Mouse (Mus musculus) liver, postnatal 0 days (tissue): ENCODE data around the gene Pop7. TPM values are rescaled to one million over a fixed set of nuclear protein-coding genes. Genes with fewer than 3 reads are reported as not detected.

Experiments
- ATAC-seq: fragments of 200-750 bp; cut with Nextera tagmentation; 2 replicates; pipeline ENCODE4 v1.8.0; 2017; ENCODE audit warnings: mild to moderate bottlenecking, moderate library complexity
- DNase-seq: peaks from one replicate; pipeline ENCODE4 v3.0.0-alpha.2; 2016
- H3K27ac ChIP-seq: fragments of 300-500 bp; sonication (generic); 2 replicates; pipeline ENCODE4 v1.5.1; 2014; ENCODE audit warnings: antibody characterized with exemption, moderate library complexity, mild to moderate bottlenecking, low read depth
- H3K27me3 ChIP-seq: fragments of 300-500 bp; sonication (generic); 2 replicates; pipeline ENCODE4 v1.6.1; 2014; ENCODE audit warnings: low read length, control low read depth, mixed read lengths; ENCODE audit not compliant: insufficient read depth
- H3K36me3 ChIP-seq: fragments of 300-500 bp; sonication (generic); replicated peaks from 2 replicates; pipeline ENCODE4 v1.6.1; 2014; ENCODE audit warnings: mild to moderate bottlenecking, control low read depth, low read length, moderate library complexity, mixed read lengths; ENCODE audit not compliant: insufficient read depth
- H3K4me1 ChIP-seq: fragments of 300-500 bp; sonication (generic); 2 replicates; pipeline ENCODE4 v1.6.1; 2014; ENCODE audit warnings: antibody characterized with exemption, mild to moderate bottlenecking, control low read depth; ENCODE audit not compliant: insufficient read depth
- H3K4me2 ChIP-seq: fragments of 300-500 bp; sonication (generic); 2 replicates; pipeline ENCODE4 v1.6.1; 2014; ENCODE audit warnings: low read depth, mild to moderate bottlenecking, low read length, moderate library complexity, mixed read lengths
- H3K4me3 ChIP-seq: fragments of 300-500 bp; sonication (generic); 2 replicates; pipeline ENCODE4 v1.5.1; 2014; ENCODE audit warnings: low read depth, low read length
- H3K9ac ChIP-seq: fragments of 300-500 bp; sonication (generic); replicated peaks from 2 replicates; pipeline ENCODE4 v1.6.1; 2014; ENCODE audit warnings: mild to moderate bottlenecking, moderate library complexity
- H3K9me3 ChIP-seq: fragments of 300-500 bp; sonication (generic); 2 replicates; pipeline ENCODE4 v1.6.1; 2016; ENCODE audit warnings: mild to moderate bottlenecking, control low read depth, low read length, mixed read lengths
- CTCF ChIP-seq: sonication (generic); IDR thresholded peaks from 2 replicates; pipeline ENCODE4 v1.5.1; 2016; ENCODE audit warnings: antibody characterized with exemption, low read depth
- EP300 ChIP-seq: IDR thresholded peaks from 2 replicates; pipeline ENCODE4 v1.6.1; 2016; ENCODE audit warnings: antibody characterized with exemption, low read depth, mild to moderate bottlenecking
- WGBS: fragments of 180-500 bp; shearing (Covaris S2); extraction: QIAGEN DNeasy Blood & Tissue Kit; methylation state at CpG from one replicate; pipeline ENCODE4 v1.1.7; 2014; ENCODE audit not compliant: insufficient replicate concordance; 5-methylcytosine and 5-hydroxymethylcytosine counted together
- polyA plus RNA-seq: library from polyadenylated mRNA; unstranded; fragments of >200 nt; fragmentation: Nextera tagmentation; extraction: Ambion mirVana; gene quantifications from 2 replicates; pipeline ENCODE4 v1.2.1, GENCODE M21; 2015

Pop7 gene
- polyA plus RNA-seq, 1 experiment from 2014 or later = 27.7 TPM

DNA sequence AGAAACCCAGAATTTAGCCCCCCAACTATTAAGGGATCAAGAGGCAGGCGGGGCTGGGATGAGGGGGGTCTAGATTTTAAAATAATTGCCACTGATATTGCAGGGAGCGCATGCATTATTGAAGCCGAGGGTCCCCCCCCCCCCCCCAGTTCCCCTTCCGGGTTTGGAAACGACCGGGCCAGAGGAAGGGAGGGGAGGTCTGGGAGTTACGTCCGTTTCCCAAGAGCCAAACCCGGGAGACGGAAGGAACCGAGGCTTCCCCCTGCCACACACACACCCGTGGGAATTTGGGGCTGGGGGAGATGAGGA lies 30.4 kb upstream of the Pop7 start:
- Histone ChIP-seq H3K9me3 (no peaks in the 10 kb centered on the region), H3K27me3 (no peaks in the 10 kb centered on the region), H3K27ac (peak overlapping the region; percentile 94), H3K4me3 (peak overlapping the region; percentile 96), H3K9ac (peak overlapping the region; percentile 92), H3K4me2 (peak overlapping the region; percentile 90), H3K36me3 (peaks cover 27% of the 10 kb centered on the region), H3K4me1 (peaks cover 12% of the 10 kb centered on the region)
- TF ChIP-seq EP300 = no peak
- TF ChIP-seq CTCF = no peak
- WGBS = 0% methylated on average over 10 of the region's 12 CpGs
- DNase-seq = no peak
- ATAC-seq = peak; percentile 43

DNA sequence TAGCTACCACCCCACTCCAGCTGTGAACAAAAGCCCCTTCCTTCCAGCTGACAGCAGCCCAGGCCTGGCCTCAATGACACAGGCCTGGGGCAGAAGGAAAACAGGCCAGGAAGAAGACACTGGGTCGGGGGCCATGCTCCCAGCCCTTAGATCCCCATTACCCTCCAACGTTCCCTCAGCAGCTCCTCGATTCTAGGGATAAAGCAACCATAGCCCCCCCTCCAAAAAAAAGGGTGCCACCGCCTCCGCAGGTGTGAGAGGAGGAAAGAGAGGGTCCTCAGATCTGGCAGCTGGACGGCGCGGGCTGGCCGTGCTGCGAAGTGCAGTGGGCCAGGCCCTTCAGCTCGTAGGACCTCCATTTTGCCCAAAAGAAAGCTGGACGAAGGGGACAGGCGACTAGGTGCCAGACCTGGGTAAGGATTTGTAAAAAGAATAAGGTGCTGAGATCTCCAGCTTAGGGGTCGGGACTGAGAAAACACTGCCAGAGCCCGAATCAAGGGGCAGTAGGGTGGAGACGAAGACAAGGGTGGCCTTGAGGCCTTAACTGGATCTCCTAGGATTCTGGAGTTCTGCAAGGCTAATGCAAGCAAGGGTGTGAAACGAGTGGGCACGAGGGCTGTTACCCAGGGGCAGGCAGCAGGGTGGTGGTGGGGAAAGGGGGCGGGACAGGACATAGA lies 30.0 kb upstream of the Pop7 start:
- H3K9ac ChIP-seq = peak overlapping the region; percentile 92
- H3K27me3 ChIP-seq = no peaks in the 10 kb centered on the region
- DNase-seq = peak; percentile 51
- H3K4me1 ChIP-seq = peaks cover 12% of the 10 kb centered on the region
- H3K4me3 ChIP-seq = peak overlapping the region; percentile 96
- TF ChIP-seq EP300 (no peak), CTCF (no peak)
- ATAC-seq = no peak
- H3K36me3 ChIP-seq = peaks cover 32% of the 10 kb centered on the region
- under 1% methylated on average over 19 of the region's 19 CpGs for WGBS
- no peaks in the 10 kb centered on the region for H3K9me3 ChIP-seq
- H3K4me2 ChIP-seq = peak overlapping the region; percentile 90
- peak overlapping the region; percentile 94 for H3K27ac ChIP-seq

DNA sequence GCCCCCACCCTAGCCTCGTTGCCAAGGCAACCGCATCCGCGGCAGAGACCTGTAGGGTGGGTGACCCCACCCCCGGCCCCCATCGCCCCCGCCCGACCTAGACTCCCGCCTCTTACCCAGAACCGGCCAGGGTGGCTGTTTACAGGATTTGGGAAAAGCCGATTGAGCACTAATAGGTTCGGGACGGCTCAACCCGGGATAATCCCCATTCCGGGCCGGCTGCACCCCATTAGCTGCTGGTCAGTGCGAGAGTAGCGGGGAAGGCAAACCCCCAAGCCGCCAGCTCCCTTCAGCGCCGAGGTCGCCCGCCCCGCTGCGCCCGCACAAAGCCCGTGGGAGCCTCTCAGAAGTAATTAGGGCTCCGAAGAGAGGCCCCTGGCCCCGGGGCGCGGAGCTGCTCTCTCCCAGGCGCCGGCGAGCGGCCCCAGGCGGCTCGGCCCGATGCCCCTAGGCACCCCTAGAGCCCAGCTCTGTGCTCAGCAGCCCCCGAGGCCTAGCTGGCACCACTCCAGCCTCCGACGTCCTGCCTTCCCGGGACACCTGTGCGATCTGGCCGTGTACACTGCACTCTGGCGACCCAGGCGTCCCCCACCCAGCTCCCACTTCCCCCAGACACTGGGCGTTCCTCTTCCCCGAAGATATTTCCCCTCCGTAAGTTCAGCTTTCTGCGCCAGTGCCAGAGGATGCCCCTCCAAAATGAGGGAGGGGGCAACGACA lies 29.3 kb upstream of the Pop7 start:
- peak overlapping the region; percentile 96 for H3K4me3 ChIP-seq
- H3K27ac ChIP-seq = peak overlapping the region; percentile 94
- under 1% methylated on average over 45 of the region's 51 CpGs for WGBS
- no peaks in the 10 kb centered on the region for H3K27me3 ChIP-seq
- H3K4me2 ChIP-seq = peak overlapping the region; percentile 90
- H3K36me3 ChIP-seq = peaks cover 38% of the 10 kb centered on the region
- H3K4me1 ChIP-seq = peaks cover 12% of the 10 kb centered on the region
- ATAC-seq (peak; percentile 2; the same call in 1 of the 2 replicates), DNase-seq (peak; percentile 73)
- no peak for TF ChIP-seq CTCF
- no peak for TF ChIP-seq EP300
- no peaks in the 10 kb centered on the region for H3K9me3 ChIP-seq
- H3K9ac ChIP-seq = peak overlapping the region; percentile 92

DNA sequence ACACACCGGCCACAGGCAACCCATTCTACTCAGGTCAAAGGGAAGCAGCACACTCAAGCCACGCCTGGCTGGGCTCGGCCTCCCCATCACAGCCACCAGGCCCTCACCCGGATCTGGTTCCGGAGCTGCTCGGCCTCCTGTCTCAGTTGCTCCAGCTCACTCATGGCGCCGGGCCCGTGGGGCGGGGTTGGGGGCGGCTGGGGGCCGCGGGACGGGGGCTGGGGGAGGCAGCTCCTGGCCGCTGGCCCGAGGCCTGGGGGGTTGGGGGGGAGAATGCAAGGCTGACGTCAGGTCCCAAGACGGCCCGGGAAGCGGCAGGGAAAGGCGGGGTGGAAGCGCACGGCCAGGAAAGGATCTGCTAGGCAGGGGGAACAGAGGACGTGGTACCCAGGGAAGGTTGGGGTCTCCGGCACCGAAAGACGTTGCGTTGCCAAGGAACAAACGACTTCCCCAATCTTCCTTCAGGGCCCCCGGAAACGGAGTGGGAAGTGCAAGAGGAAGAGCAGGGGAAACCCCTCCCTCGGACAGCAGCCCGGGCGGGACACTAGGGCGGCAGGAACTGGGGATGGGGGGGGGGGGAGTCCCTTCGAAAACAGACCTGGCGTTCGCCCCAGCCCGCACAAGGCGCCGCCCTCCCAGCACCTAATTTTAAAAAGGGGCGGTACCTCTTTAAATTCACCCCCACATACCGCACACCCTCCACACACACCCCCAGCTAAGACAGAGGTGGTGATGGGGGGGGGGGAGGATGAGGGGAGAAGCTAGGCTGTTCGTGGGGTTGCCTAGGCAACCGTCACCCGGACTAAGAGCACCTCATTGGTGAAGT lies 28.5 kb upstream of the Pop7 start:
- ATAC-seq (peak; percentile 7; the same call in 1 of the 2 replicates), DNase-seq (peak; percentile 74)
- Histone ChIP-seq H3K27me3 (no peaks in the 10 kb centered on the region), H3K27ac (peak overlapping the region; percentile 94), H3K4me3 (peak overlapping the region; percentile 96), H3K4me2 (peak overlapping the region; percentile 90), H3K9me3 (no peaks in the 10 kb centered on the region), H3K36me3 (peaks cover 45% of the 10 kb centered on the region), H3K4me1 (peaks cover 16% of the 10 kb centered on the region), H3K9ac (peak overlapping the region; percentile 92)
- WGBS = 5% methylated on average over 44 of the region's 46 CpGs
- no peak for TF ChIP-seq EP300

DNA sequence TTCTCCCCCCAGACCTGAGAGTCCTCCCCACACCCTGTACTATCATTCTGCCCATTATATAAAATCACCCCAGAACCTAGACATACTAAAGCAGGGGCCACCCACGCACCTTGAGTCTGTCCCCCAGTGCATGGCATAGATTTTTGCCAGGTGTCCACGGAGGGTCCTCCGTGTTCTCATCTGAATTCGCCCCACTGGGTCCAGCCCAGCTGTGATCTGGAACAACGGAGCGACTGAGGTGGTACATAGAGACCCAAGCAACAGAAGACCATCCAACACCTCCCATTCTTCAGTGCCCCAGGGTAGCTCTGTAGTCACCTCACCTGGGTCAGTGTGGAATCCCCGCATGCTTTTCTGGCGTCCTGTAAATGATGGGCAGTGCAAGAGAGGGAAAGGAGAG lies 27.8 kb upstream of the Pop7 start:
- H3K4me1 ChIP-seq = peaks cover 16% of the 10 kb centered on the region
- ATAC-seq (no peak), DNase-seq (no peak)
- H3K27me3 ChIP-seq = no peaks in the 10 kb centered on the region
- 85% methylated on average over 8 of the region's 8 CpGs for WGBS
- peak overlapping the region; percentile 90 for H3K4me2 ChIP-seq
- TF ChIP-seq CTCF (no peak), EP300 (no peak)
- H3K9me3 ChIP-seq = no peaks in the 10 kb centered on the region
- no peak overlapping the region for H3K9ac ChIP-seq
- peak overlapping the region; percentile 96; the same call in 1 of the 2 replicates for H3K4me3 ChIP-seq
- no peak overlapping the region for H3K27ac ChIP-seq
- H3K36me3 ChIP-seq = peaks cover 53% of the 10 kb centered on the region
